Mouse (Mus musculus): ENCODE results near the gene Bbs5.
A peak's percentile ranks its signal among the peaks of the same experiment; 100 is the strongest.
"Not testable (repeated sequence)": the region's sequence is repeated elsewhere in the genome, so short reads cannot be mapped to it uniquely, and the experiment has no call there.

Bbs5 gene

GRCm38 (mm10) chr2:69673723-69674122, 26.8 kb downstream of the Bbs5 start:
- DNase-seq: no peak

- DNase-seq: no peak
Measured at GRCm38 (mm10) chr2:69675266-69675665, 28.3 kb downstream of the Bbs5 start.

- DNase-seq: no peak
Measured at GRCm38 (mm10) chr2:69676713-69677112, 29.7 kb downstream of the Bbs5 start.

- not testable (repeated sequence) for DNase-seq
Measured at GRCm38 (mm10) chr2:69677215-69677614, 30.2 kb downstream of the Bbs5 start.

GRCm38 (mm10) chr2:69679990-69680389, 33.0 kb downstream of the Bbs5 start:
- DNase-seq: no peak

GRCm38 (mm10) chr2:69681931-69682330, 35.0 kb downstream of the Bbs5 start:
- no peak for DNase-seq

- no peak for DNase-seq
Measured at GRCm38 (mm10) chr2:69683036-69683805, 36.2 kb downstream of the Bbs5 start.

GRCm38 (mm10) chr2:69684488-69684887, 37.5 kb downstream of the Bbs5 start:
- DNase-seq: no peak

GRCm38 (mm10) chr2:69690214-69690613, 43.2 kb downstream of the Bbs5 start:
- no peak for DNase-seq

GRCm38 (mm10) chr2:69690843-69691242, 43.9 kb downstream of the Bbs5 start:
- no peak for DNase-seq

- no peak for DNase-seq
Measured at GRCm38 (mm10) chr2:69693501-69693900, 46.5 kb downstream of the Bbs5 start.

- DNase-seq: no peak
Measured at GRCm38 (mm10) chr2:69700446-69700845, 53.5 kb downstream of the Bbs5 start.

GRCm38 (mm10) chr2:69712171-69712570, 65.2 kb downstream of the Bbs5 start:
- DNase-seq: no peak

GRCm38 (mm10) chr2:69712981-69713625, 66.1 kb downstream of the Bbs5 start, which contains the start of gene Fastkd1:
Gene Fastkd1, minus strand, starts transcription at chr2:69713516.
- peak; percentile 84 for DNase-seq

- no peak for DNase-seq
Measured at GRCm38 (mm10) chr2:69713626-69714014, 66.6 kb downstream of the Bbs5 start.

GRCm38 (mm10) chr2:69714126-69714525, 67.2 kb downstream of the Bbs5 start:
- peak; percentile 12 for DNase-seq

GRCm38 (mm10) chr2:69716483-69716882, 69.5 kb downstream of the Bbs5 start:
- no peak for DNase-seq
